Mouse (Mus musculus): ENCODE measurements around the gene Sftpd.

GRCm38 (mm10) chr14:41124683-41125082 lies 60.3 kb downstream of the Sftpd start:
- no peak for TF ChIP-seq USF1 (IDR thresholded peaks at IDR 0.05; ENCODE audit: low read depth)
- no peak for TF ChIP-seq MYOG (IDR thresholded peaks at IDR 0.05; ENCODE audit: control insufficient read depth, extremely low read depth, insufficient read length)
